Mouse (Mus musculus) retina, embryonic 14.5 days (tissue): Measurements from ENCODE around the gene Ercc1.

Source experiments
- DNase-seq: peaks from one replicate; pipeline ENCODE4 v3.0.0-alpha.2; 2015; ENCODE audit warnings: low spot score

Ercc1 gene

DNA sequence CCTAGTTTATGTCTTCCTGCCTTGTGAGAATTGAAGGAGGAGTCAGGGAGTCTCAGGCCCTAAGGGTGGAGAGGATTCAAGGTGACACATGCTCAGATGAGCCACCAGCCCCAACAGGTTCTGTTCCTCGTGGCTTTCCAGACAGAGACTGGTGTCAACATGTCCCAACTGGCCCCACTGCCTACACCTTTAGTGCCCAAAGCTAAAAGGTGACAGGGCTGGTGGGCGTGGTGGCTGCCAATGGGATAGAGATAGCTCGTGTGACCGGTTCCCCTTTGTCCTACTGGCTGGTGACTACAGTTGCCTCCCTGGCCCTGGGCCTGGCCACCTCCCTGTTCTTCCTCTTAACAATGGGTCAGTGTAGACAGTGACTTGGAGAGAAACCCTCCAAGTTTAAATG is 20.8 kb downstream of the Ercc1 start:
- DNase-seq = no peak

DNA sequence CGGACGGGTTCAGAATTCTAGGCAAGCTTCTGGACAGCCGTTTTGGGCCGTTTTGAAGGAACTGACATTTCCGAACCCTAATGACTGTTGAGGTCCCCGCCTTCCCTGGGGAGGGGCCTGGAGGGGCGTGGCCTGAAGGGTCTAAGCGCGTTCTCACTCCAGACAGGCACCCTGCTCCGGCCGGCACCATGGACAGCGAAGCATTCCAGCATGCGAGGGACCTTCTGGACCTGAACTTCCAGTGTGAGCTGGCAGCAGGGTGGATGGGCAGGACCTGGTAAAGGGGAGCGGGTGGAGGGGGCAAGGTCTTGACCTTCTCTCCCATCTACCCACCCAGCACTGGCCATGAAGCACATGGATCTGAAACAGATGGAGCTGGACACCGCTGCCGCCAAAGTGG is 23.8 kb downstream of the Ercc1 start:
- no peak for DNase-seq

DNA sequence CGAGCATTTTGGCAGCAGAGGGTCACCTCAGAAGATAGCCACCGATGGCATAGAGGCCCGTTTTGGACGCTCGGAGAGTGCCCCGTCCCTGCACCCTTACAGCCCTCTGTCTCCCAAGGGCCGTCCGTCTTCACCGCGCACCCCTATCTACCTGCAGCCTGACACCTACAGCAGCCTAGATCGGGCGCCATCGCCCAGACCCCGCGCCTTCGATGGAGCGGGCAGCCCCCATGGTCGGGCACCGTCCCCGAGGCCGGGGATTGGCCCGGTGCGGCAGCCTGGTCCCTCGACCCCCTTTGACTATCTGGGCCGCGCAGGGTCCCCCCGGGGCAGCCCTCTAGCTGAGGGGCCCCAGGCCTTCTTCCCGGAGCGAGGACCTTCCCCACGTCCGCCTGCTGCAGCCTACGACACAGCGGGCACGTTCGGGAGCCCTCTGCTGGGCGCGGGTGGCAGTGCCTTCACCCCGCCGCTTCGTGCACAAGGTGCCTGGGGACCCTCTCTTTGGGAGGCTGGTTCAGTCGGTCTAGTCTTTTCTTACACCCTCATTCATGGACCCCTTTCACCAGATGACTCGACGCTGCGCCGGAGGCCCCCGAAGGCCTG is 25.3 kb downstream of the Ercc1 start:
- peak; percentile 83 for DNase-seq

DNA sequence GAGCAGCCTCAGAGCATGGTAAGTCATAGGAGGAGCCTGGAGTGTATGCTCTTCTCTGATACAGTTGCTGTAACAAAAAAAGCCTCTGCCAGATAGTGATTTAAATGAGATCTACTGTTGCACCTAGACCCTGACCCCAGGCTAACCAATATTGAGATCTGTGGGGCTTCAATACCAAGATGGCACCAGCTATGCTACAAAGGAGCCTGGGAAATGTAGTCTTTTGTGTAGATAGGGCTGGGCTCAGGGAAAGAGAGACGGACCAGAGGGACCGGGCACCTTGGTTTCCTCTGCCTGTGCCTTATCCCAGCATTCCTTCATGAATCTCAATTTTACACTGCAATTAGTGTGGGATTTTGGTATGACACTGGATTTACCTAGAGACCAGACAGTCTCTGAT is 28.8 kb downstream of the Ercc1 start:
- no peak for DNase-seq

DNA sequence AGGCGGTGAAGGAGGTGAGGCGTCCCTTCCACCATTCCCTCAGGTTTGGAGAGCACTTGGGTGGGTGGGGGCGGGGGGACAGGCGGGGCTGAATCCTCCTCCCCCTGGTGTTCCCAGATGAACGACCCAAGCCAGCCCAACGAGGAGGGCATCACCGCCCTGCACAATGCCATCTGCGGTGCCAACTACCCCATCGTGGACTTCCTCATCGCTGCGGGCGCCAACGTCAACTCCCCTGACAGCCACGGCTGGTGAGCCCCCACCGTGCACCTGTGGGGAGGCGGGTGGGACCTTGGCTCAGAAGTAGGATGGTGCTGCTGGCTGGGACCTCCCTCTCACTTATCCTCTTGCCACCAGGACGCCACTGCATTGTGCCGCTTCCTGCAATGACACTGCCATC is 30.8 kb downstream of the Ercc1 start:
- no peak for DNase-seq

DNA sequence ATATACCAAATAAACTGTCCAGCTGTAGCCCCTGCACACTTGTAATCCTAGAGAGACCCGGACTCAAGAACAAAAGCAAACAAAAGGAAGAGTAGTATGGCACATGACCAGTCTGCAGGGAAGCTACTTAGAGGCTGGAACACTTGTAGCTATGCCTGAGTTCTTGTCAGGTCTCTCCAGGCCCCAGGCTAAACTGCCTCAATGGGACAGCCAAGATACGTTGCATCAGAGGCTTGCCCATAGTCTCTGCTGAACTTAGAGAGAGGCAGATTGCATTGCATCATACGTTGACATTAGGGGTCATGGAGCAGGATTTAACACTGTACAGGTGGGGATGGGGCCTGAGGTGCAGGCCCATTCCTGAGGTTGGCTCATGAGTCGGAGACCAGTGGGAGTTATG is 31.4 kb downstream of the Ercc1 start:
- no peak for DNase-seq

DNA sequence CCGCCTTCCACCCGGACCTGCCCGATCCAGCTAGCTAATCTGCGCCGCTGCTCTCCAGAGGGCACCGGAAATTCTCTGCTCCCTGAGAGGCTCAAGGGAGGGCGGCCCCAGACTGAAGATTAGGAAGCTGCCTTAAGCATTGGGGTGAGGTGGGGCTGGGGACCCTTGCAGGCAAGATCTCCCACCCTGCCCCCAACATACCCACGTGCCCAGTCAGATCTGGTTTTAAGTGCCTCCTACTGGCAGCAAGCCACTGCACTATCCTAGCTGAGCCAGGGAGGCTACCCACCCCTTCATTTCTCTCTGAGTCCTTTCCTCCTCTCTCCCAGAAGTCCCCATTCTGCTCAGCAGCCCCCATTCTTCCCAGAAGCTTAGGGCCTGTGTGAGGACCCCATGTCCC is 33.5 kb downstream of the Ercc1 start:
- DNase-seq = no peak

DNA sequence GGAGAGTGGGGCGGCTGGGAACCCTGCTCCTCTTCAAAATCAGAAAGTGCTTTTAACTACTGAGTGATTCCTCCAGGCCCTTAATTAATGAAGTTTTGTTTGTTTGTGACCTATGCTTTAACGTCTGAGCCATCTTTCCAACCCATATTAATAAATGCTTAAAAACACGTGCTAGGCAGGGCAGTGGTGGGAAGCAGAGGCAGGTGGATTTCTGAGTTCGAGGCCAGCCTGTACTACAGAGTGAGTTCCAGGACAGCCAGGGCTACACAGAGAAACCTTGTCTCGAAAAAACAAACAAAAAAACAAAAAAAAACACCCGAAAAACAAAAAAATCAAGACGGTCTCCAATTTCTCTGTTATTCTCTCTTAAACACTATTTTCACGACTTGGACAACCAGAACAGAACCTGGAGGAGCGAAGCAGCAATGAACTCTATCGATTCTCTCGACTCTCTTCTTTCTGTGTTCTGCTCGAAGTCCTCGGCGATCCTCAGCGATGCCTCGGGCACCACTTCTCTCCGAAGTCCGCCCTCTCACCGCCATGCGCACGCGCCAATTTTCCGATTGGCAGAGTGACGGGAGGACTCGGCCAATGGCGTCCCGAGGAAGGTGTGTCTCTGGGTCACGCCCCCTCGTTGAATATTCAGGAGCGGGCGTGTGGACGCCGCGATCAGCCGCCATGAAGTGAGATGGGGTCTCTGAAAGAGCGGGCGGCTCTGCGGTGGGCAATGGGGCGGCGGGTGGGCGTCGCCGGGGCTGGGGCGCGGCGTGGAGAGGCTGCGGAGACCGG is 37.0 kb downstream of the Ercc1 start, which contains the start of gene Ercc2:
TSS of gene Ercc2 (plus strand) at position 634 of the 789 bp plus-strand sequence.
- DNase-seq = peak; percentile 99

DNA sequence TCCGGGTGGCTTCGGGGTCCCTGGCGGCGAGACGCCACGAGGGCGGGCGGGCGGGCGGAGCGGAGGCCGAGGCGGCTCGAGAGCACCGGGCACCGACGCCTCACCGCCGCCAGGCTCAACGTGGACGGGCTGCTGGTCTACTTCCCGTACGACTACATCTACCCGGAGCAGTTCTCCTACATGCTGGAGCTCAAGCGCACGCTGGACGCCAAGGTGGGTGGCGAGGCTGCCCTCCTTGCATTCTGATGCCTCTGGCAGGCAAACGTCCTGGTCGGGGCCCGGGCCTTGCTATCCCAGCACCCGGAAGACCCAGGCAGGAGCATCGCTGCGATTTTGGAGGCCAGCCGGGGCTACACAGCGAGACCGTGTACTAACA is 37.6 kb downstream of the Ercc1 start:
- DNase-seq = no peak

DNA sequence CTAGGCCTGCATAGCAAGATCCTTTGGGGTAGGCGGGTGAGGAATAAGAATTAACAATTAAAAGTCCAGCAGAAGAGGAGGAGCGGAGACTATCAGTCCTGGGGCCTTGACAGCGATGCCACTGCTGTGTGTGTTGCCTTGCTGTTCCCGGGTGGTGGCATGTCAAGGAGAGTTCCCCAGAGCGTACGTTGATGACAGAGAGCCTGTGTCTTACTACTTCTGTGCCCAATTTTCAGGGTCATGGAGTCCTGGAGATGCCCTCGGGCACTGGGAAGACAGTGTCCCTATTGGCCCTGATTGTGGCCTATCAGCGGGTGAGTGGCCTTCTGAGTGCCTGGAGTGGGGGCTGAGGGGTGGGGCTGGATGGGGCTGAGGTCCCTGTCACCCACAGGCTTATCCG is 39.1 kb downstream of the Ercc1 start:
- no peak for DNase-seq

DNA sequence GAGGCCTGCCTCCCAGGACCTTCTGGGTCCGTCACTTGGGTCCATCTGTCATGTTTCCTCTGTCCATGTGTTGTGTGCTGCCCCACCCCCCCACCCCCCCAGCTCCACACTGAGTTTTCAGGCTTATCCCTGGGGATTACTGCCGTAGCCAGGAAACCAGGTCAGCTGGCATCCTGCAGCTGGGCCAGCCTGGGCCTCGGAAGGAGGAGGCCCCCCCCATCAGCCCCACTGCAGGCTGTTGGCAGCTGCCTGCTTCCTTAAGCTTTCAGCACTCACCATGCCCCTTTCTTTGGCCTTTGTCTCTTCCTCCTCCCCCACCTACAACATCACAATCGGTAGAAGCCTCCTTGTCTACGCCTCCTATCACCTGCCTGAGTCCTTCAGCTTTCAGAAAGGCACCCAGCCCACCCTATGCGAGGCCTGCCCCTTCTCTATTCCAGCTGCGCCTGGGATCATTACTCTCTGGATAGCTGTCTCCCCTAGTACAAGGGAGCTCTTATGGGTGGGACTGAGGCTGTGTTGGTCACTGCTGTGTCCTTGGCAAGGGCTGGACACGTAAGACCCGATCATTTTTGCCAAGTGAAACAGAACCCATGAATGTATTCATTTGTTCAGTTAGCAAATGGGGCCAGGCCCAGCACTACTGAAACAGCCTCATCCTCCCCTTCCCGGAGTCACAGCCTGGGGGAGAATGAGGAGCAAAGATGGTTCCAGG is 44.3 kb downstream of the Ercc1 start:
- DNase-seq = peak; percentile 74

DNA sequence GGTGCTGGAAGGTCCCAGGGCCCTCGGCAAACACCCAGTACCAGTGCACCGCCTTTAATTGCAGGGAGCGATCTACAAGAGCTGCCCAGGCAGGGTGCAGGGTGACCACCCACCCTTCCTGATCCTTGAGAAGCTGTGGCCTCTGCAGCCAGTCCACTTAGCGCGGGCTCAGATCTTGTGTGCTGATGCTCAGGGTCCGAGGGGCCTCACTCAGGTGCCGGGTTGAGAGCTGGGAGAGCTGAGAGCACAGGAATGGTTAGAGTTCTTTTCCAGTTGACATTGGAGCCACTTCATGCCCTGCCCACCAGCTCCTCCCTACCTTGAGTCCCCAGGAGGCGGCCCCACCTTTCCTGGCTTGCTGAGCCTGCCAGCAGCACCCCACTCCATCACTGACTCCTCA is 49.9 kb downstream of the Ercc1 start:
- no peak for DNase-seq

DNA sequence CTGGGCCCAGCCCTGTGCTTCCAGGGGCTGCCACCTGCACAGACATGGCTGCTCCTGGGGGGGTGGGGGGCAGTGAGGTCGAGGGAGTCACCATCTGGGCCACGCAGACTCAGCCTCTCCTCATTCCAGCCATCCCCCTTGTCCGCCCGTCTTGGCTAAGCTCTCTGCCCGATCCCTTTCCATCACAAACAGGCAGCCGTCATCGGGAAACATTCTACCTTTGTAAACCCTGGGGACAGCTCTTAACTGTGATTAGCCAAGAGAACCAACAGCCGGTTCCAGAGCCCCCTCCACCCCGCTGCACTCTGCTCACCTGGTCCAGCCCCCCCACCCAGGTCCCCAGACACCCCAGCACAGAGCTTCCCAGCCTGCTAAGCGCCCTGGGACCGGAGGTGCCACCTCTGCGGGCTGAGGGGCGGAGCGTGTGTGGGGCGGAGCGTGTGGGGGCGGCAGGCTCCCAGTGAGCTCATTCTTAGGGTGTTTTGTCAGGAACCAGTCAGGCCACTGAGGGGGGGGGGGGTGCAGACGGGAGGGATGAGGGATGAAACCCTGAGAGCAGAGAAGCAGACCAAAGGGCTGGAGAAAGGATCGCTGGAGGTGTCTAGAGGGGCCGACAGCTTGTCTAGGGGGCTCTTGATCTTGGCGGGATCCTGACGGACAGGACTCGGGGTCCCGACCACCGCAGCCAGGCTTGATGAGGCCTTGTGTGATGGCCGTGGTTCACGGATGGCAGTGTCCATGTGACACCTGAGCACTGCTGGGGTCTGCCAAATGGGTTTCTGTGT is 55.1 kb downstream of the Ercc1 start:
- peak; percentile 61 for DNase-seq

DNA sequence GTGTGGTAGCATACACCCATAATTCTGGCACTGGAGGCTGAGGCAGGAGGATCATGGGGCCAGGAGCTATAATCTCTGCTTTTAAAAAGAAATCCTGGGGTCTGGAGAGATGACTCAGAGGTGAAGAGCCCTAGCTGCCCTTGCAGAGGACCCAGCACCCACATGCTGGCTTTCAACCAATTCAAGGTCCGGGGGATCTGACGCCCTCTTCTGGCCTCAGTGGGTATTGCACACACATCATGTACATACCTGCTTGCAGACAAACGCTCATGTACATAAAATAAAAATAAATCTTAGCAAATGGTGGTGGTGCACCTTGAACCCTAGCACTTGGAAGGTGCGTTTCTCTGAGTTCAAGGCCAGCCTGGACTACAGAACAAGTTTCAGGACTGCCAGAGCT is 56.4 kb downstream of the Ercc1 start:
- DNase-seq = no peak

DNA sequence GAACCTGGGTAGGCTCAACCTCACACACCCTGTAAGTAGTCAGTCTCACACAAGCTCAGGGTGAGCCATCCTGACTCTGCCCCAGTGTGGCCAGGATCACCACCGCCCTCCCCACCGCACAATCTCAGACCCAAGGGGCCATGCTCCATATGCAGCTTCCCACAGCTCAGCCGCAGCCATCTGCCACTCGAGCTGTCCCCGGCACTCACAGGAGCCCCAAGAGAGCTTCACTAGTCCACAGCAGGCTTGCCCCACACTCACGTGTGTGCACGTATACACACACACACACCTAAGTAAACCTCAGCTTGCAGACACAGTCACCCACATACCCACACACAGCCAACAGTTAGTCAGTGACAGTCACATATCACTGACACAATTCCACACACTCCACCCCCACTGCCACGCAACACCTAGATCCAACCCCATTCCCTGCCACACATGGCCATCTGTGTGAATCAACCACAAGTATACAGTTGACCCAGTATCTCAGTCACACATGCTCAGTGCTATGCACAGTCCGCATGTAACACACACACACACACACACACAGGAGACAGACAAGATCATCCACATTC is 58.0 kb downstream of the Ercc1 start:
- no peak for DNase-seq

DNA sequence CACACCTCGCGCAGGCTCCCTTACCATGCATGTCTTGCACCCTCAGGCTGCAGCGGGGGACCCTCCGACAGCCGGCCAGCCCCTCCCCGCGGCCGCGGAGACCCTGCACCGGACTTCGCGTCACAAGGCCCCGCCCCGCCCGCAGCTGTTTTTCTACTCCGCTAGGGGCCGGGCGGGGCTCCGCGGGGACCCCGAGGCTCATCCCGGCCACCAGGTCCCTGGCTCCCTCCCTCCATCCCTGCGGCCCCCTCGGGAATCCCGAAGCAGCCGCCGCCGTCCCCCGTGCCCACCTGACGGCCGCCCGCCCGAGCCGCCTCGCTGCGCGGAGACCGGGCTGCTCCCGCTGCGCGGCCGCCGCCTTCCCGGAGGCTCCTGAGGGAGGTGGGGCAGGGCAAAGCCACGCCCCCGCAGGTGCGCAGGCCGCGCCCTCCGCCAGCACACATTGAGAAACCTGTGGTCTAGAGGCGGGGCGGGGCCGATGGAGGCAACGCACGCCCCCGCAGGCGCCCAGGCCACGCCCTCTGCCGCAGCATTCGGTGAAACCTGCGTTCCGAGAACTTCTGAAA is 59.2 kb downstream of the Ercc1 start, which contains the start of gene Klc3:
TSS of gene Klc3 (minus strand) at position 374 of the 566 bp plus-strand sequence.
- DNase-seq = peak; percentile 56

DNA sequence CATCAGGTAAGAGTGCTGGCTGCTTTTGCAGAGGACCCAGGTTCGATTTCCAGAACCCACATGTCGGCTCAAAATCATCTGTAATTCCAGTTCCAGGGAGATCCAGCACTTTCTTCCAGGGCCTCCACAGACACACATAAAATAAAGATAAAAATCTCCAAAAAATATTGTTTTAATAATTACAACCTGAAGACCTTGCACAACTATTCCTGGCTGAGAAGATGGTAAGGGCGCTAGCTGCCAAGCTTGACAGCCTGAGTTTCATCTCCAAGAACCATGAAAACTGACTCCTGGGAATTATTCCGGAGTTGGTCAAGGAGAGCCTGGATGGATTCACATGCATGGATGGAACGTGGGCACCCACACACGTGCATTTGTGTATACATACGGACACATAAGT is 59.9 kb downstream of the Ercc1 start, which contains the start of gene Ckm:
TSS of gene Ckm (plus strand) at position 301 of the 400 bp plus-strand sequence.
- no peak for DNase-seq

DNA sequence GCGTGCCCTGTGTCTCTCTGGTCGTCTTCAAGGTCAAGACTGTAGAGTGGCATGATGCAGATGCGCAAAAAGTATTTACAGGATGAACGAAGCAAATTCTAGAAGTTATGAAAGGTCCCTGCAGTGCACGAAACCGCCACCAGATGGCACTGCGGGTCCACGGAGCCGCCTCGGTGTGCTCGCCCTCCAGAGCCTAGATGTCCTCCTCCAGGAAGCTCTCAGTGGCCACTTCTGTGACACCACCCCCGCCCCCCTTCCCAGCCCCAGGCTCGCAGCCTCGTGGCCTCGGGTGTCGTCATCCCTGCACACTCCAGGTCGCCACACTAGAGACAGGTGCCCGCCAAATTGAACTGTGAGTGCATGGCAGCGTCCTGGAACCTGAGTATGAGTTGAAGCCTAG is 60.8 kb downstream of the Ercc1 start:
- peak; percentile 93 for DNase-seq
